Mouse (Mus musculus) midbrain, embryonic 12.5 days (tissue): ENCODE results near the gene Patz1. TPM values are rescaled to one million over a fixed set of nuclear protein-coding genes. Genes with fewer than 3 reads are reported as not detected.

Experiments
- ATAC-seq: fragments of 200-750 bp; cut with Nextera tagmentation; 2 replicates; pipeline ENCODE4 v1.8.0; 2017; ENCODE audit warnings: low read depth, moderate TSS enrichment, moderate library complexity; ENCODE audit not compliant: low FRiP score
- H3K27ac ChIP-seq: fragments of 300-500 bp; sonication (generic); replicated peaks from 2 replicates; pipeline ENCODE4 v1.5.1; 2016; ENCODE audit warnings: mild to moderate bottlenecking
- H3K27me3 ChIP-seq: fragments of 300-500 bp; sonication (generic); 2 replicates; pipeline ENCODE4 v1.6.1; 2016; ENCODE audit warnings: mild to moderate bottlenecking
- H3K36me3 ChIP-seq: fragments of 300-500 bp; sonication (generic); 2 replicates; pipeline ENCODE4 v1.6.1; 2016
- H3K4me1 ChIP-seq: fragments of 300-500 bp; sonication (generic); 2 replicates; pipeline ENCODE4 v1.6.1; 2016
- H3K4me2 ChIP-seq: fragments of 300-500 bp; sonication (generic); replicated peaks from 2 replicates; pipeline ENCODE4 v1.6.1; 2016; ENCODE audit warnings: mild to moderate bottlenecking, moderate library complexity
- H3K4me3 ChIP-seq: fragments of 300-500 bp; sonication (generic); 2 replicates; pipeline ENCODE4 v1.5.1; 2016; ENCODE audit warnings: mild to moderate bottlenecking
- H3K9ac ChIP-seq: fragments of 300-500 bp; sonication (generic); replicated peaks from 2 replicates; pipeline ENCODE4 v1.6.1; 2016; ENCODE audit warnings: mild to moderate bottlenecking, moderate library complexity
- H3K9me3 ChIP-seq: fragments of 300-500 bp; sonication (generic); 2 replicates; pipeline ENCODE4 v1.6.1; 2016; ENCODE audit warnings: mild to moderate bottlenecking
- WGBS: fragments of 180-500 bp; shearing (Covaris S2); methylation state at CpG from one replicate; pipeline ENCODE4 v1.1.7; 2016; 5-methylcytosine and 5-hydroxymethylcytosine counted together
- polyA plus RNA-seq: library from polyadenylated mRNA; unstranded; fragments of >200 nt; fragmentation: Nextera tagmentation; extraction: Ambion mirVana; gene quantifications from 2 replicates; pipeline ENCODE4 v1.2.1, GENCODE M21; 2016

The Patz1 gene
- polyA plus RNA-seq, 1 experiment from 2014 or later = 140 TPM

GRCm38 (mm10) chr11:3311586-3312347 lies 23.1 kb downstream of the Patz1 start:
- Histone ChIP-seq H3K27ac (no peak overlapping the region), H3K4me2 (no peak overlapping the region), H3K36me3 (peaks cover 72% of the 10 kb centered on the region), H3K9me3 (no peaks in the 10 kb centered on the region), H3K27me3 (no peaks in the 10 kb centered on the region), H3K4me1 (no peaks in the 10 kb centered on the region), H3K4me3 (no peak overlapping the region), H3K9ac (no peak overlapping the region)
- 87% methylated on average over 10 of the region's 10 CpGs for WGBS
- no peak for ATAC-seq

GRCm38 (mm10) chr11:3313294-3313693 lies 24.6 kb downstream of the Patz1 start:
- Histone ChIP-seq H3K27ac (no peak overlapping the region), H3K27me3 (no peaks in the 10 kb centered on the region), H3K4me1 (no peaks in the 10 kb centered on the region), H3K9me3 (no peaks in the 10 kb centered on the region), H3K4me3 (no peak overlapping the region), H3K4me2 (no peak overlapping the region), H3K36me3 (peaks cover 64% of the 10 kb centered on the region), H3K9ac (no peak overlapping the region)
- no peak for ATAC-seq
- 92% methylated on average over 1 of the region's 1 CpGs for WGBS

GRCm38 (mm10) chr11:3314148-3314547 lies 25.5 kb downstream of the Patz1 start:
- Histone ChIP-seq H3K27me3 (no peaks in the 10 kb centered on the region), H3K9me3 (no peaks in the 10 kb centered on the region), H3K27ac (no peak overlapping the region), H3K4me2 (no peak overlapping the region), H3K4me3 (no peak overlapping the region), H3K36me3 (peaks cover 56% of the 10 kb centered on the region), H3K4me1 (no peaks in the 10 kb centered on the region), H3K9ac (no peak overlapping the region)
- peak; percentile 53; the same call in 1 of the 2 replicates for ATAC-seq
- WGBS = 25% methylated on average over 2 of the region's 2 CpGs

- H3K36me3 ChIP-seq = peaks cover 25% of the 10 kb centered on the region
- H3K27me3 ChIP-seq = no peaks in the 10 kb centered on the region
- H3K27ac ChIP-seq = no peak overlapping the region
- no peak overlapping the region for H3K9ac ChIP-seq
- no peaks in the 10 kb centered on the region for H3K4me1 ChIP-seq
- no peaks in the 10 kb centered on the region for H3K9me3 ChIP-seq
- ATAC-seq = no peak
- H3K4me2 ChIP-seq = no peak overlapping the region
- 92% methylated on average over 3 of the region's 3 CpGs for WGBS
- no peak overlapping the region for H3K4me3 ChIP-seq
These were observed 29.6 kb downstream of the Patz1 start for GRCm38 (mm10) chr11:3318286-3318685.

GRCm38 (mm10) chr11:3328271-3328670 lies 39.6 kb downstream of the Patz1 start:
- ATAC-seq = no peak
- Histone ChIP-seq H3K36me3 (peaks cover 4% of the 10 kb centered on the region; the same call in 1 of the 2 replicates), H3K27me3 (peaks cover 6% of the 10 kb centered on the region; the same call in 1 of the 2 replicates), H3K4me1 (peaks cover 21% of the 10 kb centered on the region), H3K9me3 (no peaks in the 10 kb centered on the region), H3K27ac (no peak overlapping the region), H3K9ac (no peak overlapping the region), H3K4me2 (no peak overlapping the region), H3K4me3 (no peak overlapping the region)
- WGBS = 80% methylated on average over 5 of the region's 5 CpGs

GRCm38 (mm10) chr11:3328806-3329775 lies 40.4 kb downstream of the Patz1 start:
- Histone ChIP-seq H3K4me2 (no peak overlapping the region), H3K36me3 (no peaks in the 10 kb centered on the region), H3K27me3 (peaks cover 8% of the 10 kb centered on the region; the same call in 1 of the 2 replicates), H3K4me3 (no peak overlapping the region), H3K9me3 (no peaks in the 10 kb centered on the region), H3K9ac (no peak overlapping the region), H3K27ac (no peak overlapping the region), H3K4me1 (peaks cover 21% of the 10 kb centered on the region)
- 81% methylated on average over 11 of the region's 11 CpGs for whole genome bisulfite sequencing
- no peak for ATAC-seq

GRCm38 (mm10) chr11:3329891-3330451 lies 41.3 kb downstream of the Patz1 start, which contains the start of gene Pik3ip1:
Gene Pik3ip1 (plus strand): TSS chr11:3330401.
- Histone ChIP-seq H3K4me2 (peak within 1 kb of the TSS; percentile 98), H3K27me3 (peaks cover 11% of the 10 kb centered on the region; the same call in 1 of the 2 replicates), H3K36me3 (no peaks in the 10 kb centered on the region), H3K4me1 (peaks cover 21% of the 10 kb centered on the region), H3K4me3 (peak within 1 kb of the TSS; percentile 54), H3K27ac (peak within 1 kb of the TSS; percentile 46), H3K9me3 (no peaks in the 10 kb centered on the region), H3K9ac (peak within 1 kb of the TSS; percentile 68)
- ATAC-seq = no peak

GRCm38 (mm10) chr11:3330566-3330965 lies 41.9 kb downstream of the Patz1 start:
- Histone ChIP-seq H3K36me3 (no peaks in the 10 kb centered on the region), H3K27ac (peak overlapping the region; percentile 46), H3K9ac (peak overlapping the region; percentile 68), H3K27me3 (peaks cover 11% of the 10 kb centered on the region; the same call in 1 of the 2 replicates), H3K4me1 (peaks cover 21% of the 10 kb centered on the region), H3K9me3 (no peaks in the 10 kb centered on the region), H3K4me3 (peak overlapping the region; percentile 54), H3K4me2 (peak overlapping the region; percentile 98)
- no peak for ATAC-seq
- WGBS = 2% methylated on average over 9 of the region's 9 CpGs

GRCm38 (mm10) chr11:3330991-3331750 lies 42.5 kb downstream of the Patz1 start:
- peaks cover 21% of the 10 kb centered on the region for H3K4me1 ChIP-seq
- no peaks in the 10 kb centered on the region for H3K9me3 ChIP-seq
- no peak for ATAC-seq
- H3K9ac ChIP-seq = peak overlapping the region; percentile 68
- no peaks in the 10 kb centered on the region for H3K36me3 ChIP-seq
- H3K4me3 ChIP-seq = peak overlapping the region; percentile 54
- peak overlapping the region; percentile 98 for H3K4me2 ChIP-seq
- peaks cover 11% of the 10 kb centered on the region; the same call in 1 of the 2 replicates for H3K27me3 ChIP-seq
- WGBS = 2% methylated on average over 14 of the region's 14 CpGs
- H3K27ac ChIP-seq = peak overlapping the region; percentile 46

GRCm38 (mm10) chr11:3331756-3332642 lies 43.3 kb downstream of the Patz1 start:
- peaks cover 11% of the 10 kb centered on the region; the same call in 1 of the 2 replicates for H3K27me3 ChIP-seq
- no peaks in the 10 kb centered on the region for H3K9me3 ChIP-seq
- H3K4me3 ChIP-seq = peak overlapping the region; percentile 54
- peak overlapping the region; percentile 59 for H3K9ac ChIP-seq
- H3K4me2 ChIP-seq = peak overlapping the region; percentile 98
- H3K4me1 ChIP-seq = peaks cover 26% of the 10 kb centered on the region
- H3K27ac ChIP-seq = peak overlapping the region; percentile 42; the same call in 1 of the 2 replicates
- H3K36me3 ChIP-seq = no peaks in the 10 kb centered on the region
- peak; percentile 98 for ATAC-seq
- WGBS = 1% methylated on average over 67 of the region's 75 CpGs
